Mouse (Mus musculus): ENCODE results near the gene Taf1b.

Taf1b gene

GRCm38 (mm10) chr12:24547686-24548085, 49.5 kb downstream of the Taf1b start:
- in situ Hi-C loops (cut with MboI, MseI) = no loop called here

GRCm38 (mm10) chr12:24548885-24549284, 50.7 kb downstream of the Taf1b start:
- in situ Hi-C loops (cut with MboI, MseI) = no loop called here

GRCm38 (mm10) chr12:24552531-24552930, 54.4 kb downstream of the Taf1b start:
- in situ Hi-C loops (cut with MboI, MseI) = no loop called here

- in situ Hi-C loops (cut with MboI, MseI) = no loop called here
Measured at GRCm38 (mm10) chr12:24555976-24556375, 57.8 kb downstream of the Taf1b start.

GRCm38 (mm10) chr12:24563395-24563960, 65.3 kb downstream of the Taf1b start:
- in situ Hi-C loops (cut with MboI, MseI) = no loop called here

- in situ Hi-C loops (cut with MboI, MseI) = no loop called here
Measured at GRCm38 (mm10) chr12:24565311-24565710, 67.2 kb downstream of the Taf1b start.

GRCm38 (mm10) chr12:24567606-24568005, 69.4 kb downstream of the Taf1b start:
- in situ Hi-C loops (cut with MboI, MseI) = no loop called here

- in situ Hi-C loops (cut with MboI, MseI) = no loop called here
Measured at GRCm38 (mm10) chr12:24571523-24572392, 73.6 kb downstream of the Taf1b start, which contains the start of gene Grhl1. Grhl1 (plus strand) TSS chr12:24572283.

- in situ Hi-C loops (cut with MboI, MseI) = no loop called here
Measured at GRCm38 (mm10) chr12:24572421-24573274, 74.5 kb downstream of the Taf1b start.

GRCm38 (mm10) chr12:24573275-24573580, 75.1 kb downstream of the Taf1b start:
- in situ Hi-C loops (cut with MboI, MseI) = no loop called here

- in situ Hi-C loops (cut with MboI, MseI) = no loop called here
Measured at GRCm38 (mm10) chr12:24574870-24575269, 76.7 kb downstream of the Taf1b start.

- in situ Hi-C loops (cut with MboI, MseI) = no loop called here
Measured at GRCm38 (mm10) chr12:24580452-24580851, 82.3 kb downstream of the Taf1b start.

- in situ Hi-C loops (cut with MboI, MseI) = no loop called here
Measured at GRCm38 (mm10) chr12:24580996-24581683, 83.0 kb downstream of the Taf1b start.

- in situ Hi-C loops (cut with MboI, MseI) = no loop called here
Measured at GRCm38 (mm10) chr12:24583653-24584052, 85.5 kb downstream of the Taf1b start.

- in situ Hi-C loops (cut with MboI, MseI) = no loop called here
Measured at GRCm38 (mm10) chr12:24584835-24585234, 86.7 kb downstream of the Taf1b start.

GRCm38 (mm10) chr12:24586193-24586592, 88.0 kb downstream of the Taf1b start:
- in situ Hi-C loops (cut with MboI, MseI) = no loop called here

- in situ Hi-C loops (cut with MboI, MseI) = no loop called here
Measured at GRCm38 (mm10) chr12:24590371-24590770, 92.2 kb downstream of the Taf1b start.

- in situ Hi-C loops (cut with MboI, MseI) = no loop called here
Measured at GRCm38 (mm10) chr12:24592055-24592454, 93.9 kb downstream of the Taf1b start.

- in situ Hi-C loops (cut with MboI, MseI) = no loop called here
Measured at GRCm38 (mm10) chr12:24592956-24593672, 95.0 kb downstream of the Taf1b start.

- in situ Hi-C loops (cut with MboI, MseI) = loop anchor here (5.0 kb wide), 1 partner anchor 135 kb away; no protein-coding TSS in a partner anchor
Measured at GRCm38 (mm10) chr12:24597376-24597775, 99.2 kb downstream of the Taf1b start.

GRCm38 (mm10) chr12:24599366-24599895, 101.3 kb downstream of the Taf1b start:
- in situ Hi-C loops (cut with MboI, MseI) = loop anchor here (5.0 kb wide), 1 partner anchor 137 kb away; no protein-coding TSS in a partner anchor
